Mouse (Mus musculus): ENCODE data around the gene Gca. TPM values are rescaled to one million over a fixed set of nuclear protein-coding genes. Genes with fewer than 3 reads are reported as not detected.

Gca gene
- not detected for polyA plus RNA-seq (2012; fragmentation: generic; extraction: Trizol)

GRCm38 (mm10) chr2:62664135-62664670 is at the start of gene Gca:
Gene Gca (plus strand): TSS chr2:62664285.

GRCm38 (mm10) chr2:62646014-62646645 is 18.0 kb upstream of the Gca start, which contains the start of gene Ifih1:
Gene Ifih1 (minus strand): TSS chr2:62646255.

Other genes with a start within 250 kb of the Gca start
- not detected for gene Gcg, start 180.6 kb upstream of the Gca start, polyA plus RNA-seq (2012; fragmentation: generic; extraction: Trizol)
- gene Fap, start 90.2 kb upstream of the Gca start, polyA plus RNA-seq (2012; fragmentation: generic; extraction: Trizol): under 1 TPM in 1 of 2 experiments, not detected in 1; 0.05 TPM
- under 1 TPM; 0.01 to 0.15 TPM for gene Ifih1, start 18.0 kb upstream of the Gca start, polyA plus RNA-seq (2012; fragmentation: generic; extraction: Trizol)